Mouse (Mus musculus) cerebellum, adult 18-20 months (tissue): ENCODE results near the gene Xylt1.

ENCODE experiments used
- DNase-seq, 2 experiments: peaks; one replicate each; pipeline ENCODE4 v3.0.0; 2021

The Xylt1 gene

DNA sequence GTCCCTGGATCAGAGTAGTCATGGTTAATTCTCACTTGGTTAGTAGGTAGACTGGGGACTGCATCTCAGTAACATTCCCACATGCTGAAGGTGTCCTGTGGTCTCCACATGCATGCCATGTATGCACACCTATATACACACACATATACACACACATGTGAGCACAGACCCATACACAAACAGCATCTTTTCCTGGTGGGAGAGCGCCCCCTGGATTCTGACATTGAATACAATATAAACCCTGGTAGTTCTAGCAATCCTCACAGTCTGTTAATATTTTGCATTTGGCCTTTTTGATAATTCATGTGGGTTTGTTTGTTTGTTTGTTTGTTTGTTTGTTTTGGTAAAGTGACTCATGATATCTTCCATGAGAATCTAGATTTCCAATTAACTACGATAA, 242.0 kb downstream of the Xylt1 start:
- no peak for DNase-seq

DNA sequence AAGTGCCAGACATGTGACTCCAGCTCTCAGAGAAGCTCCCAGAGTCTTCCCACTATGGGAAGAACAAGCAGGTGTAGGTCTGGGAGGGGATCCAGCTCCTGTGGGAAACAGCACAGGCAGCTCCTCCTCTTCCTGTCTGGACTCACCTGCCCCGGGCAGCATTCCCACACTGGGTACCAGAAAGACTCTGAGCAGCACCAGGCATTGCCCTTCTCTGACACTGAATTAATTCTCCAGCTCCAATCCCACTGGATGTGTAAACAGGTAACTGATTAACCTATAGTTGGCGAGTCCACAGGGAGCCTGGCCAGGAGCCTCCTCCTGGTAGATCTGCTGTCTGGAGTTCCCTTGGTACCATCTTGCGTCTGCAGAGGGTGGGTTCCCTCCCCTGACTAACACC, 248.0 kb downstream of the Xylt1 start:
- no peak for DNase-seq

- no peak for DNase-seq
Observed at GRCm38 (mm10) chr7:117630657-117631056, 249.9 kb downstream of the Xylt1 start.

GRCm38 (mm10) chr7:117635584-117635983, 254.8 kb downstream of the Xylt1 start:
- no peak for DNase-seq

DNA sequence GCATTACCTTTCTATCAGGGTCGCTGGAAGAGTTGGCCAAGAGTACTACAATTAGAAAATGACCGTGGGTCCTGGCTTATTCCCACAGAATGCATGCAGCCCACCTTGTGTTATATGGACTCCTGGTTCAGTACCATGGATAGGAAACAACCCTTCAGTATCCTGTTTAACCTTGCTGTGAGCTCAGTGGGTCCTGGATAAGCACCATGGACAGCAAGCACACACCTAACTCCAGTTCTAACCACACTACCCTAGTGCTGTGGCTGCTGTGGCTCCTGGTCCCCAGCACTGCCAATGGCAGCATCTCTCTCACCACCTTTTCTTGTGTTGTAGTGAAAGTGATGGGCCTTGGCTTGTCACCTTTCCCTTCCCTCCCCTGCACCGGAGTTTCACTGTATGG, 255.9 kb downstream of the Xylt1 start:
- DNase-seq, result no peak

- no peak for DNase-seq
Observed at GRCm38 (mm10) chr7:117637997-117638396, 257.2 kb downstream of the Xylt1 start.

- DNase-seq, result no peak
Observed at GRCm38 (mm10) chr7:117652637-117653036, 271.9 kb downstream of the Xylt1 start.

DNA sequence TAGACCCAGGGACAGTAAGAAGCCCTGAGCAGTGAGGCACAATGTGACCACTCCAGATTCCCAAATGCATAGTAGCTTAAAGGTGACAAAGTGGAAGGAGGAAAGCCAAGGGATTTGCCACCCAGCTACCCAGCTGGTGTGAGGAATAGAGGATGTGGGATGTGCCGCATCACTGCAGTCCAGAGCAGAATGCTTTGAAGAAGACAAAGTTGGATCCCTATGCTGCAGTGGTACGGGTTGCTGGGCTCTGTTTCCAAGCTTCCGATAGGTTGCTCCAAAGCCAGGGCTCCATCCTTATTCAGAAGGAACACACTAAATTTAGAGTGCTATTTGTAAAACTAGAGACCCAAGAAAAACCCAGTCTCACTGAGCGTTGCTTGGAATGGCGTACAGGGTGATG, 275.0 kb downstream of the Xylt1 start:
- no peak for DNase-seq

GRCm38 (mm10) chr7:117658180-117658579, 277.4 kb downstream of the Xylt1 start:
- DNase-seq, result no peak

DNA sequence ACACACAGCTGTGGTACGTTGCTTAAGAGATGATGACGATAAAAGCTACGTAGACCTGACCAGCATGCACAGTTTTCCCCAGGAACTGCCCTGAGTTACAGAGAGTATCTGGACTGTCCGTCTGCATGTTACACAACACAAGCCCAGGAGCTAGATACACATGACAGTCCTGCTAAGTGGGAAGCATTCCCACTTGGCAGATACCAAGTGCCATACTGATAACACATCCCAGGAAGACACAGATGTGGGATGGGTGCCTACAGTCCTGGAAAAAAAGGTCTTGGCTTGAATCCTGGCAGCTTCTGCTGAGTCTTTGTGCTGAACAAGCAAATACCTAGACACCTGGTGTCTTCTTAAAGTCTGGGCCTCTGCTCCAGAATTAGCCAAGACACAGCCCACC, 278.0 kb downstream of the Xylt1 start:
- DNase-seq, result no peak

DNA sequence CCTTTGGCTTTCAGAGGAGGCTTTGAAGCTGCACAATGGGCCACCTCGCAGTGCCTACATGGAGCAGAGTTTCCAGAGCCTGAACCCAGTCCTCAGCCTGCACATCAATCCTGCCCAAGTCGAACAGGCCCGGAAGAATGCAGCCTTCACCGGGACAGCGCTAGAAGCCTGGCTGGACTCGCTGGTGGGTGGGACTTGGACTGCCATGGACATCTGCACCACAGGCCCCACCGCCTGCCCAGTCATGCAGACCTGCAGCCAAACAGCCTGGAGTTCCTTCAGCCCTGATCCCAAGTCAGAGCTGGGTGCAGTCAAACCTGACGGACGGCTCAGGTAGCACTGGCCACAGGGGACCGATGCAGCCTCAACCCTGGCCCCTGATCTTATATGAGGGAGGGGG, 286.5 kb downstream of the Xylt1 start:
- peak in 1 of 2 experiments; percentile 7 for DNase-seq

- DNase-seq, result no peak
Observed at GRCm38 (mm10) chr7:117668226-117668625, 287.4 kb downstream of the Xylt1 start.

GRCm38 (mm10) chr7:117672121-117672591, 291.4 kb downstream of the Xylt1 start:
- no peak for DNase-seq

GRCm38 (mm10) chr7:117686120-117686996, 305.6 kb downstream of the Xylt1 start:
- DNase-seq, result no peak

GRCm38 (mm10) chr7:117686997-117687302, 306.2 kb downstream of the Xylt1 start:
- DNase-seq, result no peak

- no peak for DNase-seq
Observed at GRCm38 (mm10) chr7:117695612-117696011, 314.8 kb downstream of the Xylt1 start.

- no peak for DNase-seq
Observed at GRCm38 (mm10) chr7:117697681-117698080, 316.9 kb downstream of the Xylt1 start.

DNA sequence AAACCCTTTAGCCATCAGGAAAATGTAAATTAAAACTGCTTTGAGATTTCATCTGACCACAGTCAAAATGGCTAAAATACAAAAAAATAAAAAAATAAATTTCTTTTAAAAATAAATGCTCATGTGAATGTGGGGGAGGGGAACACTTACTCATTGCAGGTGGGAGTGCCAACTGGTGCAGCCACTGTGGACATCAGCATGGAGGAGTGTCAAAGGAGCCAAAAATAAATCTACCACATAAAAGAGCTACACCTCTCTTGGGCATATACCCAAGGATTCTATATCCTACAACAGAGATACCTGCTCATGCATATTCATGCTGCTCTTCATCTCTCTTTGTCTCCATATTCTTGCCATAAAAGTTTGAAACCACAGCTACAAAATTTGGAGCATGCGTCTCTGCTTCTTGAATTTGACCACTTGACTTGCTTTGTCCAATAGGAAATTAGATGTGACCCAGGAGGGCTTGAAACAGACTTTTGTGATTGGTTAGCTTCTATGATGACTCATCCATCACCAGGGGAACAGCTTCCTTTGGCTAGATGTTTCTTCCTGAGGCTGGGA, 317.9 kb downstream of the Xylt1 start:
- DNase-seq, result no peak

- no peak for DNase-seq
Observed at GRCm38 (mm10) chr7:117699343-117699985, 318.7 kb downstream of the Xylt1 start.

GRCm38 (mm10) chr7:117700066-117700465, 319.3 kb downstream of the Xylt1 start:
- no peak for DNase-seq

DNA sequence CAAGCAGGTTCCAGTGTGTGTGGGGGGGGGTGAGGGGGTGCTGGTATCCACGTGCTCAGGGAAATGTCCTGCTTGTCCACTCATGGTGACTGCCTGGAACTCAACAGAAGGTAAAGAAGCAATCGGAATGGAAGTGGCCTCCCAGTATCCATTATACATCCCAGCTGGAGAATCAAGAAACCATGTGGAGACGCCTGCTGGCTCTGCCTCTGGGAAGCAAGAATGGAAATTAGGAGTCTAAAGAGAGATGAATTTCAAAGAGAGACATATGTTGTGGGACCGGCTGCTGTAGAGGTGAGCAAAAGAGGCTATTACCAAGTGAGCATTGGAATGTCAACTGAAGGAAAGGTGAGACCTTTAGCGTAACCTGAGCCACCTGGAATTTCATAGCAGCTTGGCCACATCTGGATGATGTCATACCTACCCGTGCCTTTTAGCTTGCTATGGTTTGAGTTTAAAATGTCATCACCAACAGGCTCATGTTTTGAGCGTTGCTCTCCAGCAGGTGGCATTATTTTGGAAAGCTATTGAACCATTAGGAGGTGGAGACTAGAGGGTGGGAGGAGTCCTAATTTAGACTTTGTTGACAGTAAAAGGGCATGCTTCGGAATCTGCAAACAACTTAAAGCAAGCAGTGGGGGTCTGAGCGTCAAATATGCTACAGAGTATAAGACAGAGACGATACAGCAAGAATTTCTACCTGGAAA, 329.3 kb downstream of the Xylt1 start:
- no peak for DNase-seq

DNA sequence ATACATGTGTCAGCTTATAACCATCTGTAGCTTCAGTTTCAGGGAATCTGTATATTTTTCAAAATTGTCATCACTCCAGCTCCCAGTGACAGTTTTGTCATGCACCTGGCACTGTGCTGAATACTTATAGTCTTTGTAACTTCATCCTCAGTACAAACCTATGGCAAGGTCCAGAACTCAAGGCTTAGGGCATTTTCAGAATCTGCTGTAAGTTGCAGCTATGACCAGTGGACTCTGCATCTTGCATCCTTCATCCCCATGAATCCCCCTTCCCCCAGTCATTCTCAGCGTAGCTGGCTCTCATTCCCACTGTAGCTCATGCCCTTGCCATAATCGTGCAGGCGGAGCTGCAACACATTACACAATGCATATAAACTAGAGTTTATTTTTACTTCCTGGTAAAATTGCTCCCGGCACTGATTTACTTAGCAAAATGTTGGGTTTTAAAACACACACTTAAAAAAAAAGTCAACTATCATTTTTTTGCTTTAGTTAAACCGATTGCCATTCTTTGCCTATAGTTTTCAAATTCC, 336.2 kb downstream of the Xylt1 start:
- no peak for DNase-seq

DNA sequence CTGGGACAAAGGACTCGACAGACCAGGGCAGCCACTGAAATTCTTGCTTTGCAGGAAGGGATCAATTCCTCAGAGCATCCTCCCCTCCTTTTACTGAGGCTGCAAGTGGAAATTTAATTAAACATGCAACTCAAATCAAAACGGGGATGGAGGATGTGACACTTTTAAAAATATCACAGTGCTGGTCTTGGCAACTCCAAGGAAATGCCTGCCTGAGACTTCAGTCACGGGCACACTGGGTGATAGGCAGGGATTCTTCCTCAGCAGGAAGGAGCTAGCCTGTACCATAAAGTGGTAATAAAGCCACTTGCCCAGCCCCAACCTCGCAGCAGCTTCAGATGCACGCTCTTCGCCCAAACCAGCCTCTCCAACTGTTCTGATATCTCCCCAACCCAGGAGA, 339.6 kb downstream of the Xylt1 start:
- no peak for DNase-seq
